Mouse (Mus musculus) heart, embryonic 14.5 days (tissue): ENCODE measurements around the gene Elk4. TPM values are rescaled to one million over a fixed set of nuclear protein-coding genes. Genes with fewer than 3 reads are reported as not detected.

Source experiments
- ATAC-seq: fragments of 200-750 bp; cut with Nextera tagmentation; 2 replicates; pipeline ENCODE4 v1.8.0; 2017; ENCODE audit warnings: low read depth, moderate TSS enrichment; ENCODE audit not compliant: insufficient number of reproducible peaks, insufficient read depth, low FRiP score
- H3K27ac ChIP-seq, 2 experiments: fragments of 200-500 bp in 1 of 2; fragments of 300-500 bp in 1 of 2; sonication (generic) in 1 of 2; replicated peaks in 1 of 2; 2 replicates each; pipeline ENCODE4 v1.5.1; 2012 to 2014; ENCODE audit warnings: low read depth in 2 of 2, low read length in 2 of 2, control low read depth in 1 of 2, mild to moderate bottlenecking in 1 of 2, mixed read lengths in 1 of 2; ENCODE audit not compliant: control insufficient read depth in 1 of 2, insufficient read depth in 1 of 2
- H3K27me3 ChIP-seq: fragments of 300-500 bp; sonication (generic); 2 replicates; pipeline ENCODE4 v1.6.1; 2014; ENCODE audit warnings: mild to moderate bottlenecking, low read length, control low read depth; ENCODE audit not compliant: control insufficient read depth, insufficient read depth
- H3K36me3 ChIP-seq: fragments of 300-500 bp; sonication (generic); 2 replicates; pipeline ENCODE4 v1.6.1; 2014; ENCODE audit warnings: mild to moderate bottlenecking, control low read depth, low read length, mixed read lengths; ENCODE audit not compliant: control insufficient read depth, insufficient read depth
- H3K4me1 ChIP-seq, 2 experiments: fragments of 200-500 bp in 1 of 2; fragments of 300-500 bp in 1 of 2; sonication (generic) in 1 of 2; 2 replicates each; pipeline ENCODE4 v1.6.1; 2012 to 2014; ENCODE audit warnings: low read length in 2 of 2, control low read depth in 1 of 2, mixed read lengths in 1 of 2; ENCODE audit not compliant: control insufficient read depth in 2 of 2, insufficient read depth in 2 of 2
- H3K4me2 ChIP-seq: fragments of 300-500 bp; sonication (generic); 2 replicates; pipeline ENCODE4 v1.6.1; 2014; ENCODE audit warnings: mild to moderate bottlenecking, low read length
- H3K4me3 ChIP-seq, 2 experiments: fragments of 200-500 bp in 1 of 2; fragments of 300-500 bp in 1 of 2; sonication (generic) in 1 of 2; 2 replicates each; pipeline ENCODE4 v1.5.1; 2012 to 2014; ENCODE audit warnings: low read length in 2 of 2, mild to moderate bottlenecking in 2 of 2, control low read depth in 1 of 2, low read depth in 1 of 2, moderate library complexity in 1 of 2; ENCODE audit not compliant: control insufficient read depth in 1 of 2, insufficient read depth in 1 of 2
- H3K9ac ChIP-seq: fragments of 300-500 bp; sonication (generic); 2 replicates; pipeline ENCODE4 v1.6.1; 2014; ENCODE audit warnings: mild to moderate bottlenecking, low read length
- H3K9me3 ChIP-seq: fragments of 300-500 bp; sonication (generic); 2 replicates; pipeline ENCODE4 v1.6.1; 2016; ENCODE audit warnings: low read length, control low read depth; ENCODE audit not compliant: control insufficient read depth
- WGBS: fragments of 180-500 bp; shearing (Covaris S2); extraction: QIAGEN DNeasy Blood & Tissue Kit; methylation state at CpG from one replicate; pipeline ENCODE4 v1.1.7; 2014; 5-methylcytosine and 5-hydroxymethylcytosine counted together
- polyA plus RNA-seq: library from polyadenylated mRNA; unstranded; fragments of >200 nt; fragmentation: Nextera tagmentation; extraction: Ambion mirVana; gene quantifications from 2 replicates; pipeline ENCODE4 v1.2.1, GENCODE M21; 2014

Gene Elk4
- polyA plus RNA-seq, 1 experiment from 2014 or later = 24.7 TPM

GRCm38 (mm10) chr1:131987432-131987831 is 20.0 kb upstream of the Elk4 start:
- Histone ChIP-seq H3K9ac (no peak overlapping the region), H3K36me3 (no peaks in the 10 kb centered on the region), H3K4me2 (no peak overlapping the region), H3K4me3 (no peak overlapping the region), H3K27ac (no peak overlapping the region), H3K4me1 (no peaks in the 10 kb centered on the region), H3K9me3 (no peaks in the 10 kb centered on the region), H3K27me3 (no peaks in the 10 kb centered on the region)
- no peak for ATAC-seq
- 57% methylated on average over 15 of the region's 15 CpGs for WGBS

GRCm38 (mm10) chr1:131989476-131989875 is 17.9 kb upstream of the Elk4 start:
- Histone ChIP-seq H3K4me1 (no peaks in the 10 kb centered on the region), H3K9me3 (no peaks in the 10 kb centered on the region), H3K4me2 (no peak overlapping the region), H3K4me3 (no peak overlapping the region), H3K27me3 (no peaks in the 10 kb centered on the region), H3K9ac (no peak overlapping the region), H3K27ac (no peak overlapping the region), H3K36me3 (no peaks in the 10 kb centered on the region)
- WGBS = 80% methylated on average over 4 of the region's 4 CpGs
- ATAC-seq = no peak

- Histone ChIP-seq H3K36me3 (no peaks in the 10 kb centered on the region), H3K27me3 (no peaks in the 10 kb centered on the region), H3K4me1 (no peaks in the 10 kb centered on the region), H3K27ac (no peak overlapping the region), H3K9ac (no peak overlapping the region), H3K9me3 (no peaks in the 10 kb centered on the region), H3K4me3 (no peak overlapping the region), H3K4me2 (no peak overlapping the region)
- ATAC-seq = no peak
- 81% methylated on average over 9 of the region's 9 CpGs for WGBS
These were observed 17.2 kb upstream of the Elk4 start for GRCm38 (mm10) chr1:131990083-131990760.

- Histone ChIP-seq H3K36me3 (no peaks in the 10 kb centered on the region), H3K9me3 (no peaks in the 10 kb centered on the region), H3K4me1 (no peaks in the 10 kb centered on the region), H3K27me3 (no peaks in the 10 kb centered on the region), H3K27ac (no peak overlapping the region), H3K4me3 (no peak overlapping the region), H3K9ac (no peak overlapping the region), H3K4me2 (no peak overlapping the region)
- WGBS = 72% methylated on average over 7 of the region's 7 CpGs
- ATAC-seq = no peak
These were observed 14.8 kb upstream of the Elk4 start for GRCm38 (mm10) chr1:131992561-131993001.

- no peak for ATAC-seq
- H3K4me1 ChIP-seq = no peaks in the 10 kb centered on the region
- H3K36me3 ChIP-seq = no peaks in the 10 kb centered on the region
- no peak overlapping the region for H3K4me2 ChIP-seq
- H3K4me3 ChIP-seq = no peak overlapping the region
- no peak overlapping the region for H3K27ac ChIP-seq
- WGBS = 76% methylated on average over 12 of the region's 12 CpGs
- no peaks in the 10 kb centered on the region for H3K27me3 ChIP-seq
- H3K9ac ChIP-seq = no peak overlapping the region
- no peaks in the 10 kb centered on the region for H3K9me3 ChIP-seq
These were observed 14.0 kb upstream of the Elk4 start for GRCm38 (mm10) chr1:131993169-131994040.

GRCm38 (mm10) chr1:131995062-131995461 is 12.3 kb upstream of the Elk4 start:
- Histone ChIP-seq H3K27me3 (no peaks in the 10 kb centered on the region), H3K9me3 (no peaks in the 10 kb centered on the region), H3K4me1 (no peaks in the 10 kb centered on the region), H3K27ac (no peak overlapping the region), H3K9ac (no peak overlapping the region), H3K36me3 (no peaks in the 10 kb centered on the region), H3K4me2 (no peak overlapping the region), H3K4me3 (no peak overlapping the region)
- 35% methylated on average over 4 of the region's 4 CpGs for WGBS
- no peak for ATAC-seq

- Histone ChIP-seq H3K36me3 (no peaks in the 10 kb centered on the region), H3K4me1 (no peaks in the 10 kb centered on the region; a peak in 1 of 4 replicates), H3K27me3 (no peaks in the 10 kb centered on the region), H3K9me3 (no peaks in the 10 kb centered on the region), H3K4me2 (no peak overlapping the region), H3K27ac (no peak overlapping the region), H3K9ac (no peak overlapping the region), H3K4me3 (no peak overlapping the region)
- no peak for ATAC-seq
These were observed 6.9 kb upstream of the Elk4 start for GRCm38 (mm10) chr1:132000506-132000905.
